Mouse (Mus musculus) megakaryocyte progenitor cell, adult 5-6 weeks (primary cell): ENCODE results near the gene 5330417H12Rik. TPM values are rescaled to one million over a fixed set of nuclear protein-coding genes. Genes with fewer than 3 reads are reported as not detected.
A peak's percentile ranks its signal among the peaks of the same experiment; 100 is the strongest.

Experiments
- ATAC-seq: replicated peaks from 2 replicates; pipeline ENCODE4 v1.8.0; 2016; ENCODE audit warnings: mild to moderate bottlenecking, moderate TSS enrichment, inconsistent platforms; ENCODE audit not compliant: poor library complexity
- total RNA-seq, 2 experiments: library from RNA; stranded (forward) in 1 of 2; stranded (reverse) in 1 of 2; fragments of 157-497, 149-512 nt in 1 of 2; fragments of 200-1000 nt in 1 of 2; gene quantifications; 2 replicates each; pipeline versions ENCODE4 v1.2.3 to v1.2.4; 2015 to 2017

5330417H12Rik gene
- total RNA-seq, 2 experiments from 2014 or later, result not detected

DNA sequence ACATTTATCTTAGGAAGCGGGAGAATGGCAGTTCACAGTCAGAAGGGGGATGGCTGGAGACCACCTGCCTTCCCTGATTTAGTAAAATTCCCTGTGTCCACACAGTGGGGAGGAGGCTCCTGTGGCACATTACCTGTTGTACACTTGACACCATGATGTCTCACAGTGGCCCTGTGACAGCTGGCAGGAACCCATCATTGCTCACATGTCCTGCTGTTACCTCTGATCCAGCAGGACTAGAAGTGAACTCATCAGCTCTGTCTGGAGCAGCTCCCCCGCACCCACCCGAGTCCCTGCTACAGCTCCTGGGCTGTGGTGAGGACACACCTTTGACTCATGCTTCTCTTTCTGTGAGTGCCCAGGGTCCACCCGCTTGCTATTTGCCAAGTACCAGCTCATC lies 8.2 kb upstream of the 5330417H12Rik start:
- no peak for ATAC-seq

DNA sequence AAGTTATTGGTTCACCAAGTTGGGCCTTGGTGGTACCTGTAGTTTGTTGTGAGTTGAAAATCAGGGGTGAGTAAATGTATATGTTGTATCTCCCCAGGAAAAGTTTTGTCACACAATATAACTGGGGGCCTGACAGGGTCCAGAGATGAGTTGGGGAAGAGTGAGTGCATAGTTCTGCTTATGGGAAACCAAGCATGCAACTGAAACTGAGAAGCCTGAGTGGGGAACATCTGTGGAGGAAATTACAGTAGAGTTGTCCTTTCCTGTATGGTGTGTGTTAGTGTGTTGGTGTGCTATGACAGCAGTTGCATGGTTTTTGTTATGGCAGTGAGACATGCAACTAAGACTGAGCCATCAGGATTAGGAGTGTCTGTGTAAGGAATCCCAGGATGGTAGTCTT lies 3.4 kb upstream of the 5330417H12Rik start:
- ATAC-seq, result peak; percentile 92

DNA sequence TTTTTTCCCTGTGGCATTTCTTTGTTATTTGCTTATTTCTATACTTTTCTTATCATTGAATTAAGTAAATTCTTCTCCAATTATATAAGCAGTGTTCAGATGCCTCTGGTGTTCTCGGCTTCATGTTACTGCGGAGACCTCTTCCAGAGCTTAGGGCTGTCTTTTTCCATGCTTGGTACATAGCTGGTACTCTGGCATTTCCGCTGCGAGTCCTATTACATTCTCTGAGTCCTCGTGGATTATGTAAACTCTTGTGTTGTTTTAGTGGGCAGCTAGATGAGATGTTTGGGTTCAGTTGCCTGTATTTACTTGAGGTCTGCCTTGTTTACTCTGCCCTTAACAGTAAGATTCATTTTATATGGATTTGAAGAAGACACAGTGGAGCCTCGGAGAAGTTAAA lies 820 bp upstream of the 5330417H12Rik start:
- no peak for ATAC-seq

DNA sequence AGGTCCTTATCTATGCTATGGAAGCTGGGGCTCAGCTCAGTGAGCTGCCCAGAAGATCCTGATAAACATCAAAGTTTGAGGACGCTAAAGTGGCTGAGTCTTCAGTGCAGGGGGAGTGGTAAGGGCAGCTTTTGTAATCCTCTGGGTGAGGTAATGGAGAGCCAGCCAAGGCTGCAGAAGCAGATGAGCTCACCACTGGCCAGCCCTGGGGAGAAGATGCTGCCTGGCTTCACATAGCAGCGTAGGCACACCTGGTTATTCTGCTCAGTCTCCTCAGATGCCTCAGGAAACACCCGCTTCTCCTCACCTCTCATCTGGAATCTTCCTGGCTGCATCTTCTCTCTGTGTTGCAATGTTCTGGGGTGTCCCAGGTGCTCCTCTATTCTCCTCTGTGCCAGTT lies 529 bp downstream of the 5330417H12Rik start:
- ATAC-seq, result peak; percentile 20; the same call in 1 of the 2 replicates

DNA sequence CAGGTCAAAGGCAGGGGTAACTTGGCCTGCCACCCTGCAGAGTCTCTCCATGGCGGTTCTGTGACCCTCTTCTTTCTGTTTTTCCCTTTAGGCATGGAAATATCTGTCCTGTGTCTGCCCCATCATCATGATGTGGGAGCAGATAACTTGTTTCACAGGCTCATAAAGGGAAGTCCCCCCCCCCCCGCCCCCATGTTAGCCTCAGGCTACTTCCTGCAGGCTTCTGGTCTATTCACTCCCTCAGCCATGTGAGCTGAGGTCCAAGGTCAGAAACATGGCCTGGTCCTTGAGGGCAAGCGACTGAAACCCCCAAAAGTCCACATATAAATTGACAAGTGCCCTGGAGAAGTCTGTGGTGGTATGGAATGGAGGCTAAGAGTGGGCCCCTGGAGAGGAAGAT lies 4.8 kb downstream of the 5330417H12Rik start:
- peak; percentile 40 for ATAC-seq

DNA sequence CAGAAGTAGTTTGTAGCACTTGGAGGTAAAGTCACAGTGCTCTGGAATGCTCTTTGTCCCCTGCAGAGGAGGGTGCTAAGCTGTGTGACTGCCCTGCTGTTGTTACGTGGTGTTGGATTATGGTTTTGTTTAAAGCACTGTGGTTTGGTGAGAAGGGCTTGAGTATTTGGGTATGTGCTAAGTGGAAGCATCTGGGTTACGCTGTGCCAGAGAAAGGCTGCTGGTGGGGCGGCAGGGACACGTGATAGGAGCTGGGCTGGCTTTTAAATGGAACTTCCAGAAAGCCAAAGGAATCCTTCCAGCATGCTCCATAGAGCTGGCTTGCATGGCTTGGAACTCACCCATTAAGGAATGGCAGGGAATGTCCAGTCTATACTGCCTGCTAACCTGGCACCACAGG lies 5.7 kb downstream of the 5330417H12Rik start:
- ATAC-seq, result no peak

DNA sequence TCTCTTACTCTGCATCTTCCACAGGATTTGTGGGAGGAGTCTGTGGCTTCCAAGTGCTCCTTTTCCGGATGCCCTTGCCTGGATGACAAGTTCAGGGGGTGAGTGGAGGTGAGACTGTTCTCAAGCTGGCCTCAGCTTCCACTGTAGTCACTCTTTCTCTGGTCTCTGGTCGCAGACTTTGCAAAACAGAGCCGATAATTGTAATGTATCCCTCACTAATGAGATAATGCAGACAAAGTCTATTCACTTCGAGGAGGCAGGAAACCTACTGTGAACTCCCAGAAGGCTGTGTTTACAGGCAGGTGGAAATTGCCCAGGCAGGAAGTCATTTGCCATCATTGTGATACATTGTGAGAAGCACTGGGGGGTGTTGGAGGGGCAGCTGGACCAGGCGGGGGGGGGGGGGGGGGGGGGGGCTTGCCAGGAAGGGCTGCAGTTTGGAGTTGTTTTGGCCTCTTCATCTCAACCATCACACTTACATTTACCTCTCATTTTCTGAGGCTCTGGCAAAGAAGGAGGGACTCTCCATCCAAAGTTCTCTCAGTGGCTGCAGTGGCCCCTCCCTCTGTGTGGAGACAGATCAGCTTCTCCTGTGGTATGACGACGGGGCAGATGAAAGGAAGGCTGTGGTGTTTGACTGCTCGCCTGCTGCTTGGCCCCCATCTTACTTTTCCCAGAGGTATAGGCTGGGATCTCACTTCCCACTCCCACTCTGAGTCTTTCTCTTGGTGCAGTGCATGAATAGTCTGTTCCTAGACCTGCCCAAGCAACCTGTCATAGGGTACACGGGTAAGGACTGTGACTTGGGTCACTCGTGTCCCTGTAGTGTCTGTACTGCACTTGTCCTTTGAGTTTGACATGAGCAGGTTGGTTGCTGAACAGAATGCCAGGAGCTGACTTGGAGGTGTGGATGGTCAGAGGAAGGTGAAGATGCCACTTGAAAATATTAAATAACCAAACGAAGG lies 6.7 kb downstream of the 5330417H12Rik start:
- peak; percentile 23; the same call in 1 of the 2 replicates for ATAC-seq

DNA sequence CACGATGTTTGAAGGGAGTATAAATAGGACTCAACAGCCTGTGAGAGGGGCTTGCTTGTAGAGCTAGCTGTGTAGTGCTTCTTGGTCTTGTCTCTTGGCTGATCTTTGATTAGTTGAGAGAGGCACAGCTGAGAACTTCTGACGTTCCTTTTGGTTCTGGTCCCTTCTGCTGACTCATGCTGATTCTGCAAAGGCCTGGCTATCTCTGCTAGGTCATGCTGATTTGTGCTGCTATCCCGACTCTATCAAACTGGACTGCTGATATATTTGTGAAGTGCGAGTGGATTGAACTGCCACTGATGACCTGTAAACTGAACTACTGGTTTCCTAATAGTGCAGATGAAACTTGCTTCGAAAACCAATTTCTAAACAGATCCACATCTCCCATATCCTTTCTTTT lies 14.1 kb downstream of the 5330417H12Rik start:
- no peak for ATAC-seq

DNA sequence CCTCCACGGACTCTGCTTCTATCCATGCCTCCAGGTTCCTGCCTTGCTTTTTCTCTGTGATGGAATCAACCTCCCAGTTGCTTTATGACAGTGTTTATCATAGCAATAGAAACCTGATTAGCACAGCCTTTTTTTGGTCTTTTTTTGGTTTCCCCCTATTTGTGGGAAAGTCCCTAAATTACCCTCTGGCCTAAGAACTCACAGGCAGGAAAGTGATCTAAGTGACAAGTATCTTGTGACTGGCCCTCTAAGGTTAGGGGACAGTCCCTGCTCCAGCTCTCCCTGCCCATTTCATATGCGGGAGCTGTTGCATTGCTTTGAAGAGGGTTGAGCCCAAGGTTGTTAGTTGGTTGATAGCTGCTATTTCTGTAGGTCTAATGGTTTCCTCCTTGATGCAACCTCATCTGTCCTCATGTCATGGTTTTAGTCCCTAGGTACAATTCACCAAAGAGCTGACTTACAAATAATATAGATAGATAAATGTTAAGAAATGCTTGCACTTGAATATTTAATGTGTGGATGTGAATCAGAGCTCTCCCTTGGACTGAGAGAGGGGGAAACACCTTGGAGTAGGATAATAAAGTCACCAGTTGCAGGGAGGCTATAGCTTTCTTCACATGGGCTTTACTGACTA lies 15.2 kb downstream of the 5330417H12Rik start:
- no peak for ATAC-seq

DNA sequence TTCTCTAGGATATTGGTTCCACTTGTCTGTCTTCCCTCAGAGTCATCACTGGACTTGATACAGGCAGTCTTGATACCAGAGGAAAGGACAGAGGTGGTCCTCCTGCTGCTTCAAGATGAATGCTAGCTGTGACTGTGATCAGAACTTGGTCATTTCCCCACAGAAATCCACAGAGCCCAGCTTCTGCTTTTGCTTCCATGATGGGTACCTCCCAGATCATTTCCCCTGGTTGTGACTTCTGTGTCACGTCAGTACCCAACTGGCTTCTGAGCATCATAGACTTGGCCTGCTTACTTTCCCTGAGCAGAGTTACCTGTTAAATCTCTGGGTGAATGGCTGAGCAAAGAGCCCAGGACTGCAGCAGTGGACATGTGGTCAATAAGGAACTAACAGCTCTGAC lies 17.2 kb downstream of the 5330417H12Rik start:
- ATAC-seq, result peak; percentile 49

DNA sequence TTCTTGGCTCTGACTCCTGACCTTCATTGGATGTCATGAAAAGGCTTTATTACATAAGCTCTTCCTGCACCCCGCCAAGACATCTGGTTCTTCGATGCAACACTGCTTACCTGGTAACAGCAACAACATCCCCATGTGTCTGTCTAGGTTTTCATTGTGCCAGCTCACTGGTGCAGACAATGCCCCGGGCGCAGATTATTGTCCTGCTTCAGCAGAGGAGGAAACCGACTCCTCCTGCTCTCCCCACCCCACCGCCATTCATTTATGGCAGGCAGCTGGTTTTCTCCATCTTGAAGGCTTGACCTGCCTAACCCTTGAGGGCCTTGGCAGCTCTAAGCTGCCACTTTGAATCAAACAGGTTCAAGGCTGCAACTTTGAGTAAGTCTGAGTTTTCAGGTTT lies 22.0 kb downstream of the 5330417H12Rik start:
- no peak for ATAC-seq

DNA sequence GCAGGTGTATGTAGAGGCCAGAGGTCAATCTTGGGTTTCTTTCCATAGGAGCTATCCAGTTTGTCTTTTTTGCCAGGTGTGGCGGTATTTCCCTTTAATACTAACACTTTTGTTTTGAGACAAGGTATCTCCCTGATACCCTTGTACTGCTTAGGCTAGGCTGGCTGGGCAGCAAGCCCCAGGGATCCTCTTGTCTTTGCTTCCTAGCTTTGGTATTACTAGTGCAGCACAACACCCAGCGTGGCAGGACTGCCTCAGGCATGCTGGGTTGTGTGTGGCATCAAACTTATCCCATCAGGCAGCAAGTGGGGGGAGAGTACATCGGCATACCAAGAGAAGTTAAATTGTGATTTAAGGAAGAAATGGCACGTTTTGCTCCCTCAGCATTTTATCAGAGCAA lies 22.5 kb downstream of the 5330417H12Rik start:
- ATAC-seq, result no peak

DNA sequence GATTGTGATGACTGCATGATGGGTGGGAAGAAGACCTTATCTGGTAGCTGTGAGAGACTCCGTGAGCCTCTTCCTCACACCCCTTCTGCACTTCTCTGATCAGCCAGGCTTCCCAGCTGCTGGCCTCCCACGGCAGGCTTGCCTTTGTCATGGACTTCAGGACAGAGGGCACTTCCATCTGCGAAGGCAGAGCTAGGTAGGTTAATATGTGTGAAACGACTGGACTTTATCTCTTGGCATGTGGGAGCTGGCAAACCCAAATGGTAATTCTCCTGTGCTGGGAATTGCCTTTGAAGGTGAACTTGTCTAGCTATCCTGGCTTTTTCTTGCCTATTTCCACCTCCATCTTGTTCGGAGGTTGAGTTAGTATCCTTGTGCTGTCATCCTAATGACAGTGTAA lies 24.3 kb downstream of the 5330417H12Rik start:
- no peak for ATAC-seq

DNA sequence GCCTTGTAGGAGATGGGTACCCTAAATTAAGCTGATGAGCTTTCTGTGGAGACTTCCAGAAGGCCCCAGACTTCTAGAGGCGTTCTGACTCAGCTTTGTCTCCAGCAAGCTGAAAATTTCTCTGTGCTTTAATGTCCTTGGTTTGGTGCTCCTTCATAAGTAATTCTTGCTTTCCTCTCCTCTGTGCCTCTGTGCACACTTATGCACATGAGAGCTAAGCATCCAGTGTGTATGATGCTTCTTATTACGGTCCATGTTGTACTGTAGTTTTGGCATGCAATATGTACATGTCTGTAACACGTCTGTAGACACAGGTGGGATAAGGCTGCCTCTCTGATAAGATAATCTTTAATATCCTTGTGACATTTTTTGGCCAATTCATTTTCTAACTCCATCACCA lies 27.0 kb downstream of the 5330417H12Rik start:
- no peak for ATAC-seq

DNA sequence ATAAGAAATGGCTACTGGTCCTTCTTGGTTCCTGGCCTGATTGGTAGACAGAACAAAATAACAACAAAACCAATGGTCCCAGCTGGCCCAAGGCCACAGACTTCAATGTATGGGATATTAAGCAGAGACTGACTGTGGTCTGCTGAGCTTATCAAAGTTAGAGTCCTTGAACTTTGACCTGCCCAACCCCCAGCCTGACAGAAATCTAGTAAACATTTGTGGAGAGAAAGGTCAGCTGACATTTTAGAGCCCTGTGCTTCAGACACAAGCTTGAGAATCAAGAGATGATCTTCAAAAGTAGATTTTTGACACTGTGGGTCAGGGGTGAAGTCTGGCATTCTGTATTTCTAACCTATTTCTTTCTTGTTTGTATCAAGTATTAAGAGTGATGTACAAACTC lies 28.2 kb downstream of the 5330417H12Rik start:
- ATAC-seq, result no peak

DNA sequence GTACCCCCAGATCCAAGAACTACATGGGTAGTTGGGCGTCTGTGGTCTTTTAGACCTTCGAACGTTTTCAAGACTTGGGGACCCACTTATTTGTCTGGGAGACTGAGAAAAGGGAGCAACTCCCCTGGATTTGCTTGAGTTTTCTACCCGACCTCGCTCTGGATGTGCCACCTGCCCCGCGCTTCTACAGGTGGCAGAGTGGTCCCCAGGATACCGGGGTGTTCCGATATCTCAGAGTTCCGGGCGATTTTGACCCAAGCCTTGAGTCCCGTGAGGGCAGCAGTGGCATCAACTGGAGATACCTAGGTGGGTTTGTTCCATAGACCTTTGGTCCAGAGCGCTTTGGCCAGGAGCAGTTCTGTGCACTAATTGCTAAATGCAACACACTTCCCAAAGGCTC lies 29.5 kb downstream of the 5330417H12Rik start:
- no peak for ATAC-seq

DNA sequence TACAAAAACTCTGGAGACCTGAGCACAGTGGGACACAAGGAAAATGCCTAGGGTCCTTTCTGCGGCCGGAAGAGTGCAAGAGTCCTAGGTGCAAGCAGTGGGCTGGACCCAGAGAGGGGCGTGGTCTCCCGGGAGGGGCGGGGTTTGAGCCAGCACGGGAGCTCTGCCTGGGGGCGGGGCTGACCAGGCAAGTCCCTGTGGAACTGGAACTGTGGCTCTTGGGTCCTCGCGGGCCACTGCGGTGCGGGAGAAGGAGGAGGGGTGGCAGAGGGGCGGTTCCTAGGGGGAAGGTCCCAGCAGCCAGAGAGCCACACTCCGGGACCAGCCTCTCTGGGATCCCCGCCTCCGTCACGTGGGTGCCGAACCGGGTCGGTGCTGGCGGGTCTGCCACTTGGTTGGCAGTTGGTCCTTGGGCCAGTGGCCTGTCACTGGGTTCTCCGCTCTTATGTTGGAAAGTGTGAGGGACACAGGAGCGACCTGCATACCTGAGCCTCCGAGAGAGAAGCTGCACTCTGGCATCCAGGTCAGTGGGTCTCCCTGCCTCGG lies 30.0 kb downstream of the 5330417H12Rik start, which contains the start of gene Ppfibp2:
Gene Ppfibp2, plus strand, starts transcription at position 351 of the 546 bp plus-strand sequence.
- ATAC-seq, result peak; percentile 86

DNA sequence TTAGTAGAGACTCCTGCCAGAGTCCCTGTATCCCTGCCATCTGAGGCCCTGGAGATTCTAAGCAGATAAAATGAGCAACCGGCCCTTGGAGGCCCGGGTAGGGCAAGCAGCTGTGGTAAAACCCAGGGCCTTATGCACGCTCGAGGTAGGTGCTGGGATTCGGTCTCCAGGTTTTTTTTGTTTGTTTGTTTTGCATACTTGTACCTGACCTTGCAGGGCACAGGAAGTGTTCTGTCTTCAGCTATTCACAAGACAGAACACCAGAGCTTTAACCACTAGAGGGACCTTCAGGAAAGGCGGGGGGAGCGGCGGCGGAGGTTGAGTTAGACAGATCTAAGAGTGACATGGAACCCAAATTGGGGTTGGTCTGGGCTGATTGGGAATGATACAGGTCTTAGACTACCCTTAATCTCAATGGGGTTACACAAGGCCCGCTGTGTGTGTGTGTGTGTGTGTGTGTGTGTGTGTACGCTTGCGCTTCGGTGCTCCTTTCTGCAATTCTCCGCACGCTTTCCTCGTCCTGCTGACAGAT lies 30.6 kb downstream of the 5330417H12Rik start:
- ATAC-seq, result peak; percentile 70

DNA sequence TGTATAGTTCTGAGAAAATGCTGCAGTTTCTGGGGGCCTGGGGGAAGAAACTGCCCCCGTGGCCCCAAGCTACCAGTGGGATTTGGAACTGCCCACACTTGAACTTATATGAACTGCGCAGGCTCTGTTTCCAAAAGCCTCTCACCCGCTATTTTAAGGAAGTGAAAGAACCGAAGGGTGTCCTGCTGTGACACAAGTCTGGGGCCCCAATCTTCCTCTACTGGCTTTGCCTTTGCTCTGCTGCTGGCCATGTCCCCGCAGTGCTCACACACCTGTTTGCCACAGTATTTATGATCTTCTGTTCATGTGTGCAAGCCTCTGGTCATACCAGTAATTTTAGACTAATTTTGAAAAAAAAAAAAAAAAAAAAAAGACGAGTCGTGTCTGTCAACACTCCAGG lies 31.1 kb downstream of the 5330417H12Rik start:
- ATAC-seq, result peak; percentile 62

DNA sequence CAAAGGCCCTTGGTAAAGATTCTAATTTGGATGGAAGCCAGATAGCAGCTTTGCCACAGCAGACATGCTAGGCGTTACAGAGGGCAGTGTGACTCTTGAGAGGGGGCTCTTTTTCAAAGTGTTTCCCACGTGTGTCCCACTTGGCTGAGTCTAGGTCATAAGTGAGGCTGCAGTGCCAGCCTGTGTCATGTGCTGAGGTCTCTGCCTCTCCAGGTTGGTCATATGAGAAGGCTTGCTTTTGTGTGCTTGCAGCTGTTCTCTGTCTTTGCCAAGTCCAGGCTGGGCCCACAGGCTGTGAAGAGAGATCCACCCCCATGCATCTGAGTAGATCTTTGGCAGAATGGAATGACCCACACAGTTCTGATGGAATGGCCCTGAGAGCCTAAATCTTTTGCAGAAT lies 32.3 kb downstream of the 5330417H12Rik start:
- ATAC-seq, result no peak

DNA sequence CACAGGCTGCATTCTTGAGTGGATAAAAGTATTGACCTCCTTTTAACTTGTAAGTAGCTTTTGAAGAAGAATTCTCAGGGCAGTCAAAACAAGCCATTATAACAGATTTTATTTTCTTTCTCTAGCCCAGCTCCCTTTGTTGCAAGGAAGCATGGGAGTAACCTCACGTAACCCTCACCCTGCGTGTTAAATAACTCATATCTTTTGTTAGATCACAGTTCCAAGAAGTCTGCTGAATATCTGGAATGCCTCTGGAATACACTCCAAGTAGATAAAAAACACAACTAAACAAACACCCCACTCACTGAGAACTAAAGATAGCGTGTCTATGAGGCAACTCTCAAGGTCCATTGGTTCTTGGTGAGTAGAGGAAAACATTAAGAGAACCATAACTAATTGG lies 50.7 kb downstream of the 5330417H12Rik start:
- no peak for ATAC-seq
